Mouse (Mus musculus): ENCODE results near the gene Pik3c2g.

Gene Pik3c2g

GRCm38 (mm10) chr6:139841272-139841671 lies 254.3 kb downstream of the Pik3c2g start:
- no peak for DNase-seq (ENCODE audit: low read depth, low spot score)

- DNase-seq (ENCODE audit: low read depth, low spot score): no peak
Observed at GRCm38 (mm10) chr6:139842626-139843025, 255.6 kb downstream of the Pik3c2g start.

GRCm38 (mm10) chr6:139843531-139843930 lies 256.5 kb downstream of the Pik3c2g start:
- no peak for DNase-seq (ENCODE audit: low read depth, low spot score)

GRCm38 (mm10) chr6:139846889-139847544 lies 260.0 kb downstream of the Pik3c2g start:
- DNase-seq (ENCODE audit: low read depth, low spot score): no peak

- no peak for DNase-seq (ENCODE audit: low read depth, low spot score)
Observed at GRCm38 (mm10) chr6:139849931-139850330, 262.9 kb downstream of the Pik3c2g start.

GRCm38 (mm10) chr6:139851705-139852603 lies 264.9 kb downstream of the Pik3c2g start:
- no peak for DNase-seq (ENCODE audit: low read depth, low spot score)

GRCm38 (mm10) chr6:139852836-139853235 lies 265.8 kb downstream of the Pik3c2g start:
- DNase-seq (ENCODE audit: low read depth, low spot score): peak; percentile 27

- DNase-seq (ENCODE audit: low read depth, low spot score): no peak
Observed at GRCm38 (mm10) chr6:139860141-139860540, 273.1 kb downstream of the Pik3c2g start.

- DNase-seq (ENCODE audit: low read depth, low spot score): no peak
Observed at GRCm38 (mm10) chr6:139861534-139861933, 274.5 kb downstream of the Pik3c2g start.

GRCm38 (mm10) chr6:139865059-139865673 lies 278.1 kb downstream of the Pik3c2g start:
- DNase-seq (ENCODE audit: low read depth, low spot score): peak; percentile 36

- peak; percentile 83 for DNase-seq (ENCODE audit: low read depth, low spot score)
Observed at GRCm38 (mm10) chr6:139874418-139875176, 287.6 kb downstream of the Pik3c2g start.

GRCm38 (mm10) chr6:139876691-139877090 lies 289.7 kb downstream of the Pik3c2g start:
- DNase-seq (ENCODE audit: low read depth, low spot score): no peak

GRCm38 (mm10) chr6:139877476-139878361 lies 290.7 kb downstream of the Pik3c2g start:
- DNase-seq (ENCODE audit: low read depth, low spot score): no peak

GRCm38 (mm10) chr6:139878362-139878696 lies 291.3 kb downstream of the Pik3c2g start:
- peak; percentile 66 for DNase-seq (ENCODE audit: low read depth, low spot score)

- no peak for DNase-seq (ENCODE audit: low read depth, low spot score)
Observed at GRCm38 (mm10) chr6:139882076-139882475, 295.1 kb downstream of the Pik3c2g start.

GRCm38 (mm10) chr6:139887175-139887574 lies 300.2 kb downstream of the Pik3c2g start:
- DNase-seq (ENCODE audit: low read depth, low spot score): peak; percentile 53

- DNase-seq (ENCODE audit: low read depth, low spot score): no peak
Observed at GRCm38 (mm10) chr6:139895637-139896036, 308.6 kb downstream of the Pik3c2g start.

- DNase-seq (ENCODE audit: low read depth, low spot score): no peak
Observed at GRCm38 (mm10) chr6:139899630-139900151, 312.7 kb downstream of the Pik3c2g start.

- DNase-seq (ENCODE audit: low read depth, low spot score): no peak
Observed at GRCm38 (mm10) chr6:139901801-139902200, 314.8 kb downstream of the Pik3c2g start.

GRCm38 (mm10) chr6:139907138-139907537 lies 320.1 kb downstream of the Pik3c2g start:
- no peak for DNase-seq (ENCODE audit: low read depth, low spot score)

All from brain, adult 2 months (tissue).